Mouse (Mus musculus) heart, adult 11 months (tissue): Measurements from ENCODE around the gene Ubfd1.
"Not testable (repeated sequence)": the region's sequence is repeated elsewhere in the genome, so short reads cannot be mapped to it uniquely, and the experiment has no call there.

Experiments
- DNase-seq: peaks from one replicate; pipeline ENCODE4 v3.0.0; 2022

The Ubfd1 gene

DNA sequence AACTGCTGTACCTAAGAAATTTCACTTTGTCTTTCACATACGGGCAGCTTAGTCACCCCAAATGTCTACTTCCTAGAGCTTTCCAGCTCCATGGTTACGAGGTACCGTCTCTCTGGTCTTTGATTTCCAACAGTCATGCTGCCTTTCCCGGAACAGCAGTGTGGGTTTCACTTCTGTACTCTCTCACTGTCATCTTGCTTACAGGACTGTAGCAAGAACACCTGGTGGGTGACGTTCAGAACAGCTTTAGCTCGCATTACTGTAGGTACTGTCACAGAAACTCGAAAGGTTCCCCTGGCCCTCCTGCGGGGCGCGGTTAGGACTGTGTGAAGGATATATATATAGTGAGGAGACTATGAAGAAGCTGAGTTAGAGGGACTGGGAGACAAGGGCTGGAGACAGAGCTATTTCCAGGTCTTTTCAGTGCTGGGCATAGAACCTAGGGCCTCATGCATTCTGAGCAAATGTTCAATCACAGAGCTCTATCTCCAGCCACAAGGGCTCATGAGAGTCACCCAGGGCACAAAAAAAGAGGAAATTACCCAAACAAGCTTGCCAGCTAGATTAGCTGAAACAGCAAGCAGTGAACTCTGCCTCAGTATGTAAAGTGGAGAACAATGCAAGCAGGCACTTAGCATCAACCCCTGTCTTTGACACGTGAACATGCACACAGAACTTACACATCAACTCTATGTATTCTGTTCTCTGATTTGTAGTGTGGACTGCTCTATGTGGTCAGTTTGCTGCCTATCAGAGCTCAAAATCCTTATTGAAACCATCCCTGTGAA, 20.4 kb downstream of the Ubfd1 start:
- no peak for DNase-seq

DNA sequence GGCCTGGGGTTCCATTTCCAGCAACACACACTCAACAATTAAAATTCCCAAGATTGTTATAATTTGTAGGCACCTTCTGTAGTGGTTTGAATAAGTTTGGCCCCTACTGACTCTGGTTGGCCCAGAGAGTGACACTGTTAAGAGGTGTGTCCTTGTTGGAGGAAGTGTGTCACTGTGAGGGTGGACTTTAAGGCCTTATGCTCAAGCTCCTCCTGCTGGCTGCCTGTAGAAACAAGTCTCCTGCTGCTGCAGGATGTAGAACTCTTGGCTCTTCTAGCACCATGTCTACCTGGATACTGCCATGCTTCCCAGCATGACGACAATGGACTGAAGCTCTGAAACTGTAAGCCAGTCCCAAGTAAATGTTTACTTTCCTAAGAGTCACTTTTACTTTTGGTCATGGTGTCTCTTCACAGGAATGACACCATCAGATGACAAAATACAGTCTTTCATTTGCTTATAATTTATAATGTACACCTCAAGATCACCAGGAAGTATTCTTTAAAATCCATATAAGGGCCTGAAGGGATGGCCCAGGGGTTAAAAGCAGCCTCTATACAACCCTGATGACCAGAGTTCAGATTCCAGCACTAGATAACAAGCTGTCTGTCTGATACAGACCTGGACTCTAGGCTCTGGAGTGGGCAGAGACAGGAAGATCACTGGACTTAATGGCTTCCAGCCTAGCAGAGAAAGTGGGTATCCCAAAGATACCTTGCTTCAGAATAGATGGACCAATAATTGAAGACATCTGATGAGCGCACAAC, 27.8 kb downstream of the Ubfd1 start:
- no peak for DNase-seq

DNA sequence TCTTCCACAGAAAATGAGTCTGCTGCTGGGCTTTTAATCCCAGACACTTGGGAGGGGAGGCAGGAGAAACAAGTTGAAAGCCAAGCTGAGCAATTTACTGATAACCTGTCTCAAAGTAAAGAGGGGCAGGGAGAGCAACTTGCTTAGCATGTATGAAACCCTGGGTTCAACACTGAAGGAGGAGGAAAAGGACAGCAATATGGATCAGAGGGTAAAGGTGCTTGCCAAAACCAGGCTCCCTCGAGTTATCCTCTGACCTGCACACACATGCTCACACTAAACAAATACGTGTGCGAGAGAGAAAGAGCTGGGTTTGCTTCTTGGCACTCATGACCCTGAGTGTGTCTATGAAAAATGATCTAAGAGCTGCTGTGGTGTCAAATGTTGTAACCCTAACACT, 31.0 kb downstream of the Ubfd1 start:
- DNase-seq = peak; percentile 57

DNA sequence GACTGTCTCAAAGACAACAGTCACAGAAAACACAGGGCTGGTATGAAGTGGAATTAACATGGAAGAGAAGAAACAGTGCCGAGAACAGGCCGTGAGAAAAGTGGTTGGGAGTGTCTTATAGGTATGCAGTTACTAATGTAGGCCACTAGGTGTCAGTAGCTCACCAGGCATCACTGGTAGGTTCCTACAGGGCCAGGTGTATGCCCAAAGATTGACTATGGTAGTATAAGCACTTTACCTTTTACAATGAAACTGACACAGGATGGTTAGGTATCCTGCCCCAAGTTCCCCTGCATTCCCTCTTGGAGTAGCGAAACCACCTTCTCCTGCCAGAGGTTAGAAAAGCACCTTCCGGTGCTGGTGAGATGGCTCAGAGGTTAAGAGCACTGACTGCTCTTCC, 32.2 kb downstream of the Ubfd1 start:
- DNase-seq = no peak

DNA sequence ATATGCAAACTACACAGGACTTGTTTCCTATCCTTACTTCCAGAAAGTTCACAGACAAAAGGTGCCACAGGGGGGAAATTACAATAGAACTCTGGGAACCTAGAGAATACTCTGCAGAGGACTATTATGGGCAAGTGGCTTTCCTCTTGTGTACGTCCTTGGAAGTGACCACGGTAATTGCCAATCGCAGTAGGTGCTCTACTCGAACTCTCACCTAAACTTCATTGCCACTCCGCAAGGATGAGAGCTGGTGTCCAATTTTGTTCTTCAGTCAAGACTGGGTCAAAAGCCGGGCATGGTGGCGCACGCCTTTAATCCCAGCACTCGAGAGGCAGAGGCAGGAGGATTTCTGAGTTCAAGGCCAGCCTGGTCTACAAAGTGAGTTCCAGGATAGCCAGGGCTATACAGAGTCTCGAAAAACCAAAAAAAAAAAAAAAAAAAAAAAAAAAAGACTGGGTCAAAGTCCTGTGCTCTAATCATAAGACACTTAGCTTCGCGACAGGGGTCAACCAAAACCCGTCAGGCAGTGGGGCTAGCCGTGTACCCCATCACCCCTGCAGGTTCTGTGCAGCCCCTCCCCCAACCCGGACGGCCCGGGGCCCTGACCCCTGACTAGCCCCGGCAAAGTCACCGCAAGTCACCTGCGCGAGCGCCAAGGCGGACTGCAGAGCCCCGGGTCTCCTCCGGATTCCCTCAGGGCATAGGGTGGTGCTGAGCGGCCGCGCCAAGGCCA, 34.2 kb downstream of the Ubfd1 start:
- DNase-seq = not testable (repeated sequence)

DNA sequence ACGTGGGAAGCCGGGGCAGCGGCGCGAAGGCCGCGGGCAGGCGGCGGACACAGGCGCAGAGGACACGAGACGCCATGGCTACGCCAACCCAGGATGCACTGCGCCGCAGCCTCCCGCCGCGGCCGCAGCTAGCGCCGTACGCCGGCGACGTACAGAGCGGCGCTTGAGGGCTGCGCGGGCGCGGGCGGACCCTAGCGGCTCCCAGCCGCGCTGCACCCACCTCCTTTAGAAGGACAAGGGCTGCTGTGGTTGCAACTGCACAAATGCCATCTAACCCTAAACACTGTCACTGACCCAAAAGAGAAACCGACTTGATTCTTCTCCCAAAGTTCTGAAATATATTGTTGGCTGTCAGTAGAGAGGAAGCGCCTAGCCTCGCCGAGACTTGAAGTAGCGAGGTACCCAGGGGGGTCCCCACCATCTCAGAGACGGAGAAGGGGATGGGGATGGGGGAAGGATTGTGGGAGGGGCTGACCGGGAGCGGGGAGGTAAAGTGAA, 34.8 kb downstream of the Ubfd1 start, which contains the start of gene Ndufab1:
Gene Ndufab1 (minus strand): TSS at position 140 of the 498 bp plus-strand sequence.
- DNase-seq = peak; percentile 99

DNA sequence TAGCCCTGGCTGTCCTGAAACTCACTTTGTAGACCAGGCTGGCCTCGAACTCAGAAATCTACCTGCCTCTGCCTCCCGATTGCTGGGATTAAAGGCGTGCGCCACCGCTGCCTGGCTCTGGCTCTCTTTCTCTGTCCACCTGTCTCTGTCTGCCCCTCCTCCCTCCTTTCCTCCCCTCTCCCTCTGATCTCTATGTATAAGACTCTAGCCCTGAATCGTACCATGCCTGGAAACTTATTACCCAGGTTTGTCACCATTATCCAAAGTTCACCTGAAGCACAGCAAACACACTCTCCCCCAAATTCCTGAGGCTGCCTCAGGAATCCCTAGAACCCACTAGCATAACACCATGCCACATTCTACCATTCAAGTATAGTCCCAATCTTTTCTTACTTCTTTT, 41.2 kb downstream of the Ubfd1 start:
- DNase-seq = no peak

DNA sequence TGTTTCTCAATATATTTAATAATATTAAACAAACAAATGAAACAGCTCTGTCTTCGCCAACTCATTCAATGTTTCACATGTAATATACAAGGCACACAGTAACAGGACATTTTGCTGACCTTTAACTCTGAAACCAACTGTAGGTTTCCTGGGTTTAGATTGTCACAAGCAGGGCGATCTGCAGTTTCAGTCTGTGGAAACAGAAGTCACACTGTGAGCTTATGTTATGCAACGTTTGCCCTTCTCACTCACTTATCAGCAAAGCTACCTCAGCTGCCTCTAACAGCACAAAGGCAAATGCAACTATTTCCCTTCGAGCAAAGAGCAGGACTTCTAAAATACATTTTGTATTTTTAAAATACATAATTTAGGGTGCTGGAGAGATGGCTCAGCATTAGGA, 56.5 kb downstream of the Ubfd1 start:
- no peak for DNase-seq

DNA sequence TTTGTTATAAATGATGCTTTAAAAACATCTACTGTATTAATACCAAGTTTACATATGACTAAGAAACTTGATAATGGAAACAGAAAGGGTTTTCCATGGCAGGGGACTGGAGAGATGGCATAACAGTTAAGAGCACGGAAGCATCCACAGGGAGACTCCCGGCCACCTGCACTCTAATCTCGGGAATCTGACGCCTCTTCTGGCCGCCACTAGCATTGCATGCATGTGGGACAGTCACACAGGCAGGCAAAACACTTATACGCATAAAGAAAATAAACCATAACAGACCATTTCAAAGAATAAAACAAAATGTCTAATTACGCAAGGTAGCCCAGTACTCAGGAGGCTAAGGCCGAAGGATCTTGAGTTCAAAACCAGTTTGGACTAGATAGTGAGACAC, 58.7 kb downstream of the Ubfd1 start:
- no peak for DNase-seq

DNA sequence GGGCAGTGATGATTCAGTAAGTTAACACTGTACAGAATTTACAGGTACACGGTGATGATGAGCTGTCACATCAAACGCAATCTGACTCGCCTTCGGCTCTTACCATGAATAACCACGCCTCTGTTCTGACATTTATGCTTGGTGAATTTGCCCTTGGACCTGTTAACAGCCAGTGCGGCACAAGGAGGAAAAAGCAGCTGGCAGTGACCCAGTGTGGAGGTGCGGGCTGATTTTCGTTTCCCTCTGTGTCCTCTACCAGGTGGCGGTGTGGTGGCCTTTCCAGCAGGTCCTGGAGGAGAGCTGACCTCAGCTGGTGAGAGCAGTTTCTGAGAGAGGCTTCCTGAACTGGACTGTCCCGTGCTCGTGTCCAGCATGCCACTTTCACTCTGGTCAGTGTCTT, 60.0 kb downstream of the Ubfd1 start:
- no peak for DNase-seq
